Mouse (Mus musculus) MEL (cell line): Measurements from ENCODE around the gene Mcm6. TPM values are rescaled to one million over a fixed set of nuclear protein-coding genes. Genes with fewer than 3 reads are reported as not detected.

ENCODE experiments used
- DNase-seq: peaks from one replicate; pipeline ENCODE4 v3.0.0; 2011; ENCODE audit warnings: low read depth, low spot score
- H3K27ac ChIP-seq: 2 replicates; pipeline ENCODE4 v1.5.1; 2012; ENCODE audit warnings: low read depth, mild to moderate bottlenecking, control low read depth, low read length, moderate library complexity; ENCODE audit not compliant: control insufficient read depth
- H3K27me3 ChIP-seq, 2 experiments: fragments of 150-350 bp in 1 of 2; sonication (generic) in 1 of 2; 2 replicates each; pipeline ENCODE4 v1.6.1; 2012; ENCODE audit warnings: low read length in 2 of 2, mild to moderate bottlenecking in 2 of 2, improper control_type of control experiment in 1 of 2, moderate library complexity in 1 of 2; ENCODE audit not compliant: insufficient read depth in 2 of 2, control insufficient read depth in 1 of 2
- H3K36me3 ChIP-seq, 2 experiments: 2 replicates each; pipeline ENCODE4 v1.6.1; 2012 to 2014; ENCODE audit warnings: low read length in 2 of 2, improper control_type of control experiment in 1 of 2, inconsistent platforms in 1 of 2, mild to moderate bottlenecking in 1 of 2; ENCODE audit not compliant: insufficient read depth in 2 of 2, control insufficient read depth in 1 of 2
- H3K4me1 ChIP-seq, 2 experiments: fragments of 150-350 bp in 1 of 2; sonication (generic) in 1 of 2; 2 replicates each; pipeline ENCODE4 v1.6.1; 2012; ENCODE audit warnings: low read length in 2 of 2, improper control_type of control experiment in 1 of 2, mild to moderate bottlenecking in 1 of 2; ENCODE audit not compliant: insufficient read depth in 2 of 2, control insufficient read depth in 1 of 2
- H3K4me3 ChIP-seq, 2 experiments: fragments of 150-350 bp in 1 of 2; sonication (generic) in 1 of 2; 2 replicates each; pipeline ENCODE4 v1.5.1; 2012; ENCODE audit warnings: low read depth in 2 of 2, low read length in 2 of 2, mild to moderate bottlenecking in 2 of 2, moderate library complexity in 2 of 2, control low read depth in 1 of 2, improper control_type of control experiment in 1 of 2; ENCODE audit not compliant: control insufficient read depth in 1 of 2, insufficient read depth in 1 of 2
- H3K79me2 ChIP-seq: 2 replicates; pipeline ENCODE4 v1.6.1; 2012; ENCODE audit warnings: mild to moderate bottlenecking, low read length, moderate library complexity; ENCODE audit not compliant: control insufficient read depth, poor library complexity, insufficient read depth
- H3K9ac ChIP-seq: 2 replicates; pipeline ENCODE4 v1.6.1; 2012; ENCODE audit warnings: low read depth, mild to moderate bottlenecking, control low read depth, low read length, moderate library complexity; ENCODE audit not compliant: control insufficient read depth, poor library complexity, severe bottlenecking
- H3K9me3 ChIP-seq: fragments of 150-350 bp; sonication (generic); replicated peaks from 2 replicates; pipeline ENCODE4 v1.6.1; 2012; ENCODE audit warnings: mild to moderate bottlenecking, low read length, improper control_type of control experiment, moderate library complexity; ENCODE audit not compliant: insufficient read depth
- CHD1 ChIP-seq: IDR thresholded peaks from 2 replicates; pipeline ENCODE4 v1.6.1; 2012; ENCODE audit warnings: low read depth, mild to moderate bottlenecking, inconsistent platforms, low read length, improper control_type of control experiment
- CTCF ChIP-seq, 3 experiments: IDR thresholded peaks in 2 of 3; conservative IDR thresholded peaks in 1 of 3; 2 replicates each; pipeline ENCODE4 v1.5.1; 2011 to 2012; ENCODE audit warnings: low read length in 3 of 3, low read depth in 2 of 3, mild to moderate bottlenecking in 2 of 3, improper control_type of control experiment in 1 of 3, inconsistent platforms in 1 of 3, mixed read lengths in 1 of 3, moderate library complexity in 1 of 3; ENCODE audit not compliant: control insufficient read depth in 1 of 3, insufficient read depth in 1 of 3, poor library complexity in 1 of 3, severe bottlenecking in 1 of 3
- ELF1 ChIP-seq: IDR thresholded peaks from 2 replicates; pipeline ENCODE4 v1.6.1; 2014; ENCODE audit warnings: low read depth, mild to moderate bottlenecking, inconsistent platforms, low read length, improper control_type of control experiment, moderate library complexity
- EP300 ChIP-seq, 2 experiments: IDR thresholded peaks; 2 replicates each; pipeline ENCODE4 v1.6.1; 2011; ENCODE audit warnings: improper control_type of control experiment in 2 of 2, low read length in 2 of 2, low read depth in 1 of 2, mild to moderate bottlenecking in 1 of 2
- ETS1 ChIP-seq: IDR thresholded peaks from 2 replicates; pipeline ENCODE4 v1.6.1; 2012; ENCODE audit warnings: low read depth, mild to moderate bottlenecking, inconsistent platforms, low read length, improper control_type of control experiment, moderate library complexity
- GABPA ChIP-seq: IDR thresholded peaks from 2 replicates; pipeline ENCODE4 v1.6.1; 2012; ENCODE audit warnings: low read depth, mild to moderate bottlenecking, inconsistent platforms, low read length, improper control_type of control experiment, moderate library complexity
- GATA1 ChIP-seq: IDR thresholded peaks from 2 replicates; pipeline ENCODE4 v1.6.1; 2011; ENCODE audit warnings: low read depth, low read length, improper control_type of control experiment
- HCFC1 ChIP-seq: IDR thresholded peaks from 2 replicates; pipeline ENCODE4 v1.6.1; 2012; ENCODE audit warnings: low read depth, mild to moderate bottlenecking, inconsistent platforms, low read length, improper control_type of control experiment, moderate library complexity
- MAFK ChIP-seq: IDR thresholded peaks from 2 replicates; pipeline ENCODE4 v1.6.1; 2011; ENCODE audit warnings: low read depth, mild to moderate bottlenecking, low read length, improper control_type of control experiment, borderline replicate concordance
- MYC ChIP-seq: IDR thresholded peaks from 2 replicates; pipeline ENCODE4 v1.6.1; 2011; ENCODE audit warnings: low read depth, mild to moderate bottlenecking, low read length, improper control_type of control experiment, moderate library complexity
- POLR2A ChIP-seq, 2 experiments: IDR thresholded peaks; 2 replicates each; pipeline ENCODE4 v1.6.1; 2011 to 2012; ENCODE audit warnings: low read length in 2 of 2, mild to moderate bottlenecking in 2 of 2, control low read depth in 1 of 2, improper control_type of control experiment in 1 of 2, low read depth in 1 of 2, moderate library complexity in 1 of 2; ENCODE audit not compliant: control insufficient read depth in 1 of 2, insufficient read depth in 1 of 2, poor library complexity in 1 of 2
- SIN3A ChIP-seq: IDR thresholded peaks from 2 replicates; pipeline ENCODE4 v1.6.1; 2012; ENCODE audit warnings: low read length, improper control_type of control experiment, inconsistent platforms
- TBP ChIP-seq: IDR thresholded peaks from 2 replicates; pipeline ENCODE4 v1.8.0; 2011; ENCODE audit warnings: low read depth, low read length, improper control_type of control experiment
- TCF12 ChIP-seq: IDR thresholded peaks from 2 replicates; pipeline ENCODE4 v1.6.1; 2014; ENCODE audit warnings: low read depth, mild to moderate bottlenecking, inconsistent platforms, low read length, improper control_type of control experiment, moderate library complexity
- USF1 ChIP-seq: IDR thresholded peaks from 2 replicates; pipeline ENCODE4 v1.6.1; 2014; ENCODE audit warnings: low read depth, mild to moderate bottlenecking, inconsistent platforms, low read length, improper control_type of control experiment, moderate library complexity
- ZMIZ1 ChIP-seq: IDR thresholded peaks from 2 replicates; pipeline ENCODE4 v1.6.1; 2012; ENCODE audit warnings: low read depth, mild to moderate bottlenecking, inconsistent platforms, low read length, improper control_type of control experiment, moderate library complexity
- ZNF384 ChIP-seq: IDR thresholded peaks from 2 replicates; pipeline ENCODE4 v1.6.1; 2012; ENCODE audit warnings: low read depth, mild to moderate bottlenecking, inconsistent platforms, low read length, improper control_type of control experiment
- polyA plus RNA-seq, 2 experiments: library from polyadenylated mRNA; stranded (reverse) in 1 of 2; unstranded in 1 of 2; fragments of >175 nt in 1 of 2; fragments of >200 nt in 1 of 2; gene quantifications; 2 replicates each; pipeline versions ENCODE4 v1.2.1 to v1.2.4; 2012; ENCODE audit warnings: low replicate concordance in 2 of 2, low read depth in 1 of 2; ENCODE audit not compliant: insufficient read length in 2 of 2, insufficient read depth in 1 of 2, missing spikeins in 1 of 2
- total RNA-seq: library from RNA; depleted of rRNA; stranded (reverse); fragments of 300-350 nt; gene quantifications from 2 replicates; pipeline ENCODE4 v1.2.3, GENCODE M21; 2012

Gene Mcm6
- total and polyA plus RNA-seq, 3 experiments: 218 to 850 (median 234) TPM

DNA sequence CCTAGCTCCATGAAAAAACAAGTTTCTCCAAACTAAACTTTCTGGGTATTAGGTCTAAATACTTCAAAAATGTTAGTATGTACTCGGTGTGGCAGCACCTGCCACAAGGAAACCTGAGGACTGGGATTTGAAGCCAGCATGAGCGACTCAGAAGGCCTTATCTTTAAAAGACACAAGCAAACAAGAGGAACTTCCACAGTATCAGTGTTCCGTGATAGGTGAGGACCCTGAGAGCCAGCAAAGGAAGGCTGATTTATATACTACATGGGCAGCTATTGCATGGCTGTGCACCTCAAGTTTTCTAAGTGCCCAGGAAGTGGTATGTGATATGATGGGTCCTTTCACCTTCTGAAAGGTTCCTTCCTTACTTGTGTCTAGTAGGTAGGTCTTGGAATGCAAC is 6.4 kb downstream of the Mcm6 start (continued):
- TF ChIP-seq TBP: peak; percentile 52; the same call in 1 of the 2 replicates

DNA sequence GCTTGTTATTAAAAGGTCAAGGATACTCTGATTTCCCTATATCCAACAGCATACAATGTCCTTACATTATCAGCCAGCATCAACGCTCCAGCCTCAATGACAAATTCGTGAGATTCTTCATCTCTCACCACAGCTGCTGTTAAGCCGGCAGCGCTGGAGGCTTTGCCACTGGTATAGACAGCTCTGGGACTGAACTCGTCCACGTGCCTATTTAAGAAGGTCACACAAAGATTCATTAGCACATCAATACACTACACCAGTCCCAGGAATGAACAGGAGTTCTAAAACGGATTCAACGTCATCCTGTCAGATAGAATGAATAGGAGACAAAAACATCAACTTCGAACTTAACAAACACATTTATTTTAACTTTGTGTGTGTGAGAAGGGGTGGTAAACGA is 15.2 kb downstream of the Mcm6 start:
- no peak overlapping the region for H3K9ac ChIP-seq
- no peak overlapping the region for H3K27ac ChIP-seq
- no peaks in the 10 kb centered on the region; the same call in 1 of the 2 replicates for H3K79me2 ChIP-seq
- no peak overlapping the region for H3K4me3 ChIP-seq
- H3K36me3 ChIP-seq: peaks cover 0 to 35% of the 10 kb centered on the region in 2 experiments; a peak in 2 of 4 replicates
- TF ChIP-seq CHD1: no peak
- no peak for TF ChIP-seq GATA1
- TF ChIP-seq ETS1: no peak
- TF ChIP-seq ZNF384: no peak
- TF ChIP-seq SIN3A: no peak
- no peak for TF ChIP-seq HCFC1
- no peak for TF ChIP-seq POLR2A (IDR thresholded peaks at IDR 0.05; ENCODE audit: control insufficient read depth in 1 of 2, insufficient read depth in 1 of 2, low read depth in 1 of 2, low read length in 2 of 2, poor library complexity in 1 of 2)
- H3K9me3 ChIP-seq: no peaks in the 10 kb centered on the region
- no peak for DNase-seq
- no peaks in the 10 kb centered on the region for H3K27me3 ChIP-seq
- no peaks in the 10 kb centered on the region for H3K4me1 ChIP-seq

DNA sequence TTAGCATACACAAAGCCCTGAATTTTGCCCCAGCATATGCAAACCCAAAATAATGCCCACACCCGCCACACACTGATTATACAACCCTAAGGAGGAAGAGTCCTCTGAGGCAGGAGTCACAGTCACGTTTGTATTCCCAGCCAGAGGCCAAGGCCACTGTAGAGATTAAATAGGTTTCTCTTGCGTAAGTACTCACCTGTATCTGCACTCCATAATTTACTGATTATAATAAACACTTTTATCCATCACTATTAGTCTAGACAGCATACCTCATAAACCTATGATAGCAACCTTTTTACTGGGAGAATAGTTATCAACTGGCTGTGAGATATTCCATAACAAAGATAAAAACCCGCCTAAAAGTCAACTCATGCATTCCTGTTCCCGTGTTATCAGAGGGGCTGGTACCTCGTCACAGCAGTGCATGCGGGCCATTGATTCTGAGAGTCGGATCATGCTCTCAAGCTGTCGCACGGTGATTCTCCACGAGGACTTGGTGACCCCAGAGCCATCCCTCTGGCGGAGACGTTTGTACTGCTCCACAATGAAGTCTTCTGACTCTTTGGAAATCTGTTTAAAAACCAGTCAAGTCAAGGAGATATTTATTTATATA is 21.6 kb downstream of the Mcm6 start:
- TF ChIP-seq CHD1 (no peak), CTCF (IDR thresholded peaks at IDR 0.05 in 2 of 3, conservative IDR thresholded peaks at IDR 0.05 in 1 of 3; ENCODE audit: control insufficient read depth in 1 of 3, insufficient read depth in 1 of 3, low read depth in 2 of 3, low read length in 3 of 3, poor library complexity in 1 of 3, severe bottlenecking in 1 of 3) (no peak), MAFK (no peak), TCF12 (no peak), MYC (no peak), ZNF384 (no peak), GATA1 (no peak), USF1 (no peak), GABPA (no peak), ELF1 (no peak), TBP (no peak), ZMIZ1 (no peak), EP300 (IDR thresholded peaks at IDR 0.05; ENCODE audit: low read depth in 1 of 2, low read length in 2 of 2) (no peak), ETS1 (no peak)
- TF ChIP-seq, all 39 proteins: peak for 0
- H3K9me3 ChIP-seq: no peaks in the 10 kb centered on the region
- DNase-seq: no peak
- H3K36me3 ChIP-seq: peaks cover 0 to 33% of the 10 kb centered on the region in 2 experiments; a peak in 2 of 4 replicates
- no peaks in the 10 kb centered on the region for H3K4me1 ChIP-seq
- no peaks in the 10 kb centered on the region for H3K27me3 ChIP-seq
- no peak overlapping the region for H3K27ac ChIP-seq
- H3K79me2 ChIP-seq: no peaks in the 10 kb centered on the region; the same call in 1 of the 2 replicates
- H3K9ac ChIP-seq: no peak overlapping the region
- H3K4me3 ChIP-seq: no peak overlapping the region
